Mouse (Mus musculus) kidney, embryonic 15.5 days (tissue): ENCODE measurements around the gene Myom3. TPM values are rescaled to one million over a fixed set of nuclear protein-coding genes. Genes with fewer than 3 reads are reported as not detected.

Source experiments
- ATAC-seq: fragments of 200-750 bp; cut with Nextera tagmentation; replicated peaks from 2 replicates; pipeline ENCODE4 v1.8.0; 2017; ENCODE audit warnings: moderate TSS enrichment; ENCODE audit not compliant: low FRiP score
- H3K27ac ChIP-seq: fragments of 300-500 bp; sonication (generic); 2 replicates; pipeline ENCODE4 v1.5.1; 2015; ENCODE audit warnings: mild to moderate bottlenecking, inconsistent platforms
- H3K27me3 ChIP-seq: fragments of 300-500 bp; sonication (generic); 2 replicates; pipeline ENCODE4 v1.6.1; 2015; ENCODE audit warnings: inconsistent platforms
- H3K36me3 ChIP-seq: fragments of 300-500 bp; sonication (generic); 2 replicates; pipeline ENCODE4 v1.6.1; 2015; ENCODE audit warnings: inconsistent platforms
- H3K4me1 ChIP-seq: fragments of 300-500 bp; sonication (generic); 2 replicates; pipeline ENCODE4 v1.6.1; 2015; ENCODE audit warnings: inconsistent platforms
- H3K4me2 ChIP-seq: fragments of 300-500 bp; sonication (generic); 2 replicates; pipeline ENCODE4 v1.6.1; 2015; ENCODE audit warnings: moderate library complexity, mild to moderate bottlenecking, inconsistent platforms
- H3K4me3 ChIP-seq: fragments of 300-500 bp; sonication (generic); replicated peaks from 2 replicates; pipeline ENCODE4 v1.5.1; 2015; ENCODE audit warnings: mild to moderate bottlenecking, inconsistent platforms
- H3K9ac ChIP-seq: fragments of 300-500 bp; sonication (generic); 2 replicates; pipeline ENCODE4 v1.6.1; 2015; ENCODE audit warnings: mild to moderate bottlenecking, inconsistent platforms
- H3K9me3 ChIP-seq: fragments of 300-500 bp; sonication (generic); replicated peaks from 2 replicates; pipeline ENCODE4 v1.6.1; 2016; ENCODE audit warnings: inconsistent platforms
- WGBS: fragments of 180-500 bp; shearing (Covaris S2); methylation state at CpG from one replicate; pipeline ENCODE4 v1.1.7; 2015; ENCODE audit warnings: mixed read lengths; 5-methylcytosine and 5-hydroxymethylcytosine counted together
- polyA plus RNA-seq: library from polyadenylated mRNA; unstranded; fragments of >200 nt; fragmentation: Nextera tagmentation; extraction: Ambion mirVana; gene quantifications from 2 replicates; pipeline ENCODE4 v1.2.1, GENCODE M21; 2015

Gene Myom3
- polyA plus RNA-seq, 1 experiment from 2014 or later, result 1.1 TPM

- Histone ChIP-seq H3K4me1 (peaks cover 21% of the 10 kb centered on the region), H3K27me3 (no peaks in the 10 kb centered on the region), H3K9ac (no peak overlapping the region), H3K4me2 (no peak overlapping the region), H3K36me3 (no peaks in the 10 kb centered on the region), H3K27ac (no peak overlapping the region), H3K4me3 (no peak overlapping the region), H3K9me3 (no peaks in the 10 kb centered on the region)
- WGBS, result 56% methylated on average over 7 of the region's 7 CpGs
- ATAC-seq, result no peak
Measured at GRCm38 (mm10) chr4:135739148-135739547, 20.4 kb upstream of the Myom3 start.

DNA sequence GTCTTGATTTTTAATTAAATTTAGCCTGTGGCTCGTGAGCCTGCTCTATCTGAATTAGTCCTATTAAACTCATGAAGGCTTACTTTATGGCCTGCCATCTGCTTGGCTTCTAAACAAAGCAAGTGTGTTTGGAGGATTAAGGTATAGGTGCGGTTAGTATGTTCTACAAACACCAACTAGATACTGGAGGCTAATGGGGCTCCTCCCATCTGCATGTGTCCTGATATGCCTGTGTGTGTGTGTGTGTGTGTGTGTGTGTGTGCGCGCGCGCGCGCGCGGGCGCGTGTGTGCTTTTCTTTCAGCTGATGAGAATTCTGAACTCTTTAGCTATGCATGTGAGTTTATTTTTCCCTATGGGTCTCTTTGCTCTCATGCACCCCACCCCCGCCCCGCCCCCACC, 19.8 kb upstream of the Myom3 start:
- no peak overlapping the region for H3K4me3 ChIP-seq

DNA sequence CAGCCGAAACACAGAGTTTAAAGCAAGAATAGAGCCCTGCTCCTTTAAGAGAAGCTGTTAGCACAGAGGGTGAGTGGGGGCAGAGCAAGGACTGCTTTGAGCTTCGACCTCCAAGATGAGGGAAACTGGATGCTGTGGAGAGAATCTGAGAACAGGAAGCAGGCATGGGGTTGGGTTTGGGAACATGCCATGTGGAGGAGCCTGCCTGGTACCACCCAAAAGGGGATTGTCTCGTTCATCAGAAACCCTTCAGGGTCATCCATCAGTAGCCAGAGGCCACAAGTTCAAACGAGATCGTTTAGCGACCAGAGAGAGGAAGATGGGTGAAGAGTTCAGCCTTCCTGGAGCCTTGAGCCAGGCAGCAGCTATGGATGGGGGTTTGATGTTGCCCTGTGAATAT, 16.0 kb upstream of the Myom3 start:
- Histone ChIP-seq H3K9me3 (no peaks in the 10 kb centered on the region), H3K4me3 (no peak overlapping the region), H3K36me3 (no peaks in the 10 kb centered on the region), H3K27me3 (0 out of 2 replicates have a peak, but pooled peaks cover 2% of the 10 kb centered on the region), H3K4me2 (no peak overlapping the region), H3K4me1 (peaks cover 38% of the 10 kb centered on the region), H3K27ac (peak overlapping the region; percentile 45; the same call in 1 of the 2 replicates), H3K9ac (no peak overlapping the region)
- ATAC-seq, result no peak; the same call in 1 of the 2 replicates
- 9% methylated on average over 6 of the region's 6 CpGs for WGBS

More for the DNA sequence above, 19.8 kb upstream of the Myom3 start:
- Histone ChIP-seq H3K4me2 (no peak overlapping the region), H3K9me3 (no peaks in the 10 kb centered on the region), H3K27me3 (no peaks in the 10 kb centered on the region), H3K36me3 (no peaks in the 10 kb centered on the region), H3K4me1 (peaks cover 25% of the 10 kb centered on the region), H3K27ac (no peak overlapping the region), H3K9ac (no peak overlapping the region)
- 91% methylated on average over 14 of the region's 14 CpGs for WGBS
- ATAC-seq, result no peak

DNA sequence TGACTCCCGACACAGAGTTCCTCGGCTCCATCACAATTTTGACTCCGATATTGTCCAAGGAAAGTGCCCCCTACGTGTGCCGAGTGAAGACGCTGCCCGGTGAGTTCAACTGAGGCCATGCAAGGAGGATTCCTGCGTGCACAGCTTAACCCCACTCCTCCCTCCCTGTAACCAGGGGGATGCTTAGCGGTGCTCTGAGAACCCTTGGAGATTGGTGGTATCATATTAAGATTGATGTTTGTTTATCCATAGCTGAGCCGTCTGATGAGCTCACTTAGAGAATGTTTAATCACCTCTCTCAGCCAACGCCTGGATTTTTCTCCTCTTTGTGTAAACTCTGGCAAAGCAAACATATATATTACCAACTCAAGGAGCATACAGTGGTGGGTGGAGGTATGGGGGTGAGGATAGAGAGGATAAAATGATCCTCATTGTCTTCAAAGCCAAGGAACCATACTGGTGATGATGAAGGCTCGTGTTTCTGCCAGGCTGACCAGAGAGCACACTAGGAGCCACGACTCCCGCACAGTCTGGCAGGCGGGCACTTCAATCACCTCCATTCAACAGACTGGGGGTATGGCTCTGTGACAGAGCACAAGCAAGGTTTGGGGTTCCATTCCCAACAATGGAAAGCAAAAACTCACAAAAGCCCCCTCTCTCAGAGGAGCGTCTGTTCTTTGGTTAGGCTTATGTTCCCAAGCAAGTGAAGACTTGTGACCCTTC, 14.6 kb upstream of the Myom3 start:
- 0 out of 2 replicates have a peak overlapping the region, but pooled peaks have one; percentile 1 for H3K4me2 ChIP-seq

DNA sequence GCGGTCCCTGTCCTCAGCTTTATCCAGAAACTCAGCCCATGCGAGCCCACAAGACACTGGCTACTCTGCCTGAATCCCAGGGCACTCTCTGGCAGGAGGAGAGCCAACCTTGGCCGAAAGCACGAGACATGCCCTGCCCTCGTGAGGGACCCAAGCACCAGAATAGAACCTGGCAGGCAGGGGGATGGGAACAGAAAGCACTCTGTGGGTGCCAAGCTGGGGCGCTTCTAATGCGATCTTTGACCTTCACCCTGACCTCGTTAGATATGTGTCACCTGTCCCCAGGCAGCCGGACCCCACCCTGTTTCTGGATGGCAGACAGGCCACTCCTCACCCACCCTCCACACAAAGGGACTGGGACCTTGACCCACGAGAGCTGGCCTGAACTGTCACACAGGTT, 13.9 kb upstream of the Myom3 start:
- Histone ChIP-seq H3K4me1 (peaks cover 34% of the 10 kb centered on the region), H3K9me3 (no peaks in the 10 kb centered on the region)

More for the DNA sequence above, 14.6 kb upstream of the Myom3 start:
- Histone ChIP-seq H3K27ac (peak overlapping the region; percentile 42), H3K9ac (no peak overlapping the region), H3K4me1 (peaks cover 34% of the 10 kb centered on the region), H3K27me3 (0 out of 2 replicates have a peak, but pooled peaks cover 2% of the 10 kb centered on the region), H3K9me3 (no peaks in the 10 kb centered on the region), H3K36me3 (no peaks in the 10 kb centered on the region), H3K4me3 (no peak overlapping the region)
- ATAC-seq, result peak; percentile 53
- 27% methylated on average over 16 of the region's 16 CpGs for WGBS

DNA sequence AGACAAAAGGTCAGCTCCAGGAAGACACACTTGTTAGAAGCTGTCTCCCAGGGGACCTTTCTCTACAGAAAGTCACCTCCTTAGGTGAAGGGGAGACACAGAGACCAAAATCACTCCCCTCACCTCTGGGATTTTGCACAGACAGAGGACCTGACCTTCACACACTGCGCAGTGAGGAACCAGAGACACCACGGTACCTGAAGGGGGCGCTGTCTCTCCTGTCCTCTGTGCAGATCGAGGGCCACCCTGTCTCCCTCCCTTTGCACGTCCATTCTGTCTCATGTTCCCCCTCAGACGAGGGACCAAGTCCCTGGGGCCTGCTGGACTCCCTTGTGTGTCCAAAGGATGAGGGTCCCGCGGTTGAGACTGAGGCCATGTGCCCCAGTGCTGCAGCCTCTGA, 8.6 kb upstream of the Myom3 start:
- Histone ChIP-seq H3K4me1 (peaks cover 10% of the 10 kb centered on the region; the same call in 1 of the 2 replicates), H3K9me3 (0 out of 2 replicates have a peak, but pooled peaks cover 6% of the 10 kb centered on the region)
- no peak for ATAC-seq

More for the DNA sequence above, 13.9 kb upstream of the Myom3 start:
- 73% methylated on average over 10 of the region's 10 CpGs for WGBS
- no peak for ATAC-seq
- no peak overlapping the region for H3K4me3 ChIP-seq
- no peaks in the 10 kb centered on the region for H3K36me3 ChIP-seq
- no peak overlapping the region for H3K4me2 ChIP-seq
- H3K9ac ChIP-seq, result no peak overlapping the region
- 0 out of 2 replicates have a peak, but pooled peaks cover 2% of the 10 kb centered on the region for H3K27me3 ChIP-seq
- peak overlapping the region; percentile 42 for H3K27ac ChIP-seq

GRCm38 (mm10) chr4:135752106-135752778, 7.3 kb upstream of the Myom3 start:
- H3K4me1 ChIP-seq, result 0 out of 2 replicates have a peak, but pooled peaks cover 2% of the 10 kb centered on the region
- no peak overlapping the region for H3K4me2 ChIP-seq
- H3K9me3 ChIP-seq, result 0 out of 2 replicates have a peak, but pooled peaks cover 6% of the 10 kb centered on the region
- WGBS, result 68% methylated on average over 7 of the region's 7 CpGs
- no peaks in the 10 kb centered on the region for H3K36me3 ChIP-seq
- H3K4me3 ChIP-seq, result no peak overlapping the region
- no peak overlapping the region for H3K27ac ChIP-seq
- ATAC-seq, result no peak
- no peak overlapping the region for H3K9ac ChIP-seq
- H3K27me3 ChIP-seq, result no peaks in the 10 kb centered on the region

More for the DNA sequence above, 8.6 kb upstream of the Myom3 start:
- Histone ChIP-seq H3K4me3 (no peak overlapping the region), H3K9ac (no peak overlapping the region), H3K27me3 (no peaks in the 10 kb centered on the region), H3K27ac (no peak overlapping the region), H3K4me2 (no peak overlapping the region), H3K36me3 (no peaks in the 10 kb centered on the region)
- WGBS, result 80% methylated on average over 8 of the region's 8 CpGs

GRCm38 (mm10) chr4:135752779-135753164, 6.7 kb upstream of the Myom3 start:
- Histone ChIP-seq H3K9me3 (0 out of 2 replicates have a peak, but pooled peaks cover 6% of the 10 kb centered on the region), H3K27me3 (no peaks in the 10 kb centered on the region), H3K9ac (no peak overlapping the region), H3K4me2 (no peak overlapping the region), H3K27ac (no peak overlapping the region), H3K36me3 (no peaks in the 10 kb centered on the region), H3K4me1 (0 out of 2 replicates have a peak, but pooled peaks cover 2% of the 10 kb centered on the region), H3K4me3 (no peak overlapping the region)
- ATAC-seq, result no peak
- WGBS, result 49% methylated on average over 8 of the region's 8 CpGs

DNA sequence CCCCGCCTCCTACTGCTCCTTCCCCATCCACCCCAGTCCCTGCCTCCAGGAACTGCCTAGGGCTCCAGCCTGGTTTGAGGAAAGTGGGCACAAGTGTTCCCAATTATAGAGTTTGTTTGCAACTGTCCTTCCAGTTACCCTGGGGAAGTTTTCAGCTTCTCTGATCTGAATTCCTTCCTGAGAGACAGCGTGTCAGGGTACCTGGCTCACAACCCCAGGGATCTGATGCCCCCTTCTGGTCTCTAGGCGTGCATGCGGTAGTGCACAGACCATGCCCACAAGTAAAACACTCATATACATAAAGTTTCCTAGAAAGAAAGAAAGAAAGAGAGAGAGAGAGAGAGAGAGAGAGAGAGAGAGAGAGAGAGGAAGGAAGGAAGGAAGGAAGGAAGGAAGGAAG, 1.2 kb upstream of the Myom3 start:
- H3K4me1 ChIP-seq, result peaks cover 30% of the 10 kb centered on the region
- 41% methylated on average over 4 of the region's 4 CpGs for WGBS
- no peak overlapping the region for H3K9ac ChIP-seq
- H3K27me3 ChIP-seq, result no peaks in the 10 kb centered on the region
- no peak for ATAC-seq
- H3K4me2 ChIP-seq, result no peak overlapping the region
- H3K36me3 ChIP-seq, result no peaks in the 10 kb centered on the region
- H3K4me3 ChIP-seq, result no peak overlapping the region
- no peak overlapping the region for H3K27ac ChIP-seq
- 0 out of 2 replicates have a peak, but pooled peaks cover 6% of the 10 kb centered on the region for H3K9me3 ChIP-seq

GRCm38 (mm10) chr4:135758825-135759224, 690 bp upstream of the Myom3 start:
- no peak overlapping the region for H3K4me2 ChIP-seq
- ATAC-seq, result no peak
- H3K4me3 ChIP-seq, result no peak overlapping the region
- H3K27me3 ChIP-seq, result no peaks in the 10 kb centered on the region
- no peak overlapping the region for H3K9ac ChIP-seq
- no peak overlapping the region for H3K27ac ChIP-seq
- H3K36me3 ChIP-seq, result no peaks in the 10 kb centered on the region
- 0 out of 2 replicates have a peak, but pooled peaks cover 5% of the 10 kb centered on the region for H3K9me3 ChIP-seq
- 46% methylated on average over 6 of the region's 6 CpGs for WGBS
- peaks cover 30% of the 10 kb centered on the region for H3K4me1 ChIP-seq

- peaks cover 30% of the 10 kb centered on the region for H3K4me1 ChIP-seq
- WGBS, result 47% methylated on average over 8 of the region's 8 CpGs
- no peak for ATAC-seq
- H3K27me3 ChIP-seq, result no peaks in the 10 kb centered on the region
- no peaks in the 10 kb centered on the region for H3K9me3 ChIP-seq
- no peaks in the 10 kb centered on the region for H3K36me3 ChIP-seq
- H3K4me2 ChIP-seq, result no peak overlapping the region
- no peak overlapping the region for H3K4me3 ChIP-seq
- no peak overlapping the region for H3K27ac ChIP-seq
- no peak overlapping the region for H3K9ac ChIP-seq
Measured at GRCm38 (mm10) chr4:135761048-135761447, 1.5 kb downstream of the Myom3 start.

DNA sequence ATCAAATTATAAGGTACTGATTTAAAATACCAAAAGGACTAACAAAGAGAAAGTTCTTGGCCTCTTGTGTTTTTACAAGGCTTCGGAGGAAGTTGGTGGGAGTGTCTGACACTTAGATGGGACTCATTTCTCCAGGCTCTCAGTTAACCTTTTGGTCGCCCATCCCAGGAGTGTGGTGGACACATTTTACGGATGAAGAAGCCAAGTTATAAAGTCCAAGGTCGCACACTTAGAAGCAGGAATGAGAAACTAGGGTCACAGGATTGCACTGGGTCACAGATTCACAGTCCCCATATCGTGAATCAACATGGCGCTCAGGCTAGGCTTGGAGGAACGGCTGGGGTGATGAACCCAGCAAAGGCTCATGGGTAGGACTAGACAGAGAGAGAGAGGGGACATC, 2.1 kb downstream of the Myom3 start:
- Histone ChIP-seq H3K27ac (no peak overlapping the region), H3K4me1 (peaks cover 30% of the 10 kb centered on the region), H3K27me3 (no peaks in the 10 kb centered on the region), H3K36me3 (no peaks in the 10 kb centered on the region), H3K9ac (no peak overlapping the region), H3K9me3 (no peaks in the 10 kb centered on the region), H3K4me3 (no peak overlapping the region), H3K4me2 (no peak overlapping the region)
- 0 out of 2 replicates have a peak, but pooled peaks have one; percentile 7 for ATAC-seq
- 29% methylated on average over 7 of the region's 7 CpGs for WGBS
